Mouse (Mus musculus) midbrain, embryonic 16.5 days (tissue): ENCODE measurements around the gene Trim43c. TPM values are rescaled to one million over a fixed set of nuclear protein-coding genes. Genes with fewer than 3 reads are reported as not detected.
"Not testable (repeated sequence)": the region's sequence is repeated elsewhere in the genome, so short reads cannot be mapped to it uniquely, and the experiment has no call there.

Experiments
- ATAC-seq: fragments of 200-750 bp; cut with Nextera tagmentation; 2 replicates; pipeline ENCODE4 v1.8.0; 2017; ENCODE audit warnings: moderate TSS enrichment
- H3K27ac ChIP-seq: fragments of 300-500 bp; sonication (generic); 2 replicates; pipeline ENCODE4 v1.5.1; 2014; ENCODE audit warnings: mild to moderate bottlenecking, low read length, mixed read lengths
- H3K27me3 ChIP-seq: fragments of 300-500 bp; sonication (generic); 2 replicates; pipeline ENCODE4 v1.6.1; 2014; ENCODE audit warnings: low read depth, low read length, mixed read lengths; ENCODE audit not compliant: control insufficient read depth, insufficient read depth
- H3K36me3 ChIP-seq: fragments of 300-500 bp; sonication (generic); 2 replicates; pipeline ENCODE4 v1.6.1; 2014; ENCODE audit warnings: mild to moderate bottlenecking, low read length, moderate library complexity, mixed read lengths; ENCODE audit not compliant: control insufficient read depth, insufficient read depth
- H3K4me1 ChIP-seq: fragments of 300-500 bp; sonication (generic); 2 replicates; pipeline ENCODE4 v1.6.1; 2014; ENCODE audit warnings: mild to moderate bottlenecking, low read length, mixed read lengths; ENCODE audit not compliant: control insufficient read depth, insufficient read depth
- H3K4me2 ChIP-seq: fragments of 300-500 bp; sonication (generic); 2 replicates; pipeline ENCODE4 v1.6.1; 2014; ENCODE audit warnings: mild to moderate bottlenecking, low read length, mixed read lengths
- H3K4me3 ChIP-seq: fragments of 300-500 bp; sonication (generic); 2 replicates; pipeline ENCODE4 v1.5.1; 2014; ENCODE audit warnings: low read depth, mild to moderate bottlenecking, low read length, moderate library complexity, mixed read lengths
- H3K9ac ChIP-seq: fragments of 300-500 bp; sonication (generic); 2 replicates; pipeline ENCODE4 v1.6.1; 2014; ENCODE audit warnings: low read depth, low read length, mixed read lengths
- H3K9me3 ChIP-seq: fragments of 300-500 bp; sonication (generic); replicated peaks from 2 replicates; pipeline ENCODE4 v1.6.1; 2014; ENCODE audit warnings: mild to moderate bottlenecking, low read length, mixed read lengths; ENCODE audit not compliant: control insufficient read depth, poor library complexity, severe bottlenecking
- WGBS: fragments of 180-500 bp; shearing (Covaris S2); extraction: QIAGEN DNeasy Blood & Tissue Kit; methylation state at CpG from one replicate; pipeline ENCODE4 v1.1.7; 2014; 5-methylcytosine and 5-hydroxymethylcytosine counted together
- polyA plus RNA-seq: library from polyadenylated mRNA; unstranded; fragments of >200 nt; fragmentation: Nextera tagmentation; extraction: Ambion mirVana; gene quantifications from 2 replicates; pipeline ENCODE4 v1.2.1, GENCODE M21; 2015

Gene Trim43c
- polyA plus RNA-seq = not detected in 2 replicates

- WGBS = 79% methylated on average over 2 of the region's 2 CpGs
- not testable (repeated sequence) for H3K4me2 ChIP-seq, H3K4me1 ChIP-seq, H3K36me3 ChIP-seq, H3K27me3 ChIP-seq, H3K4me3 ChIP-seq, H3K9ac ChIP-seq, ATAC-seq, H3K9me3 ChIP-seq, H3K27ac ChIP-seq
Observed at GRCm38 (mm10) chr9:88838864-88839263, at the start of gene Trim43c. TSS of gene Trim43c (plus strand) at chr9:88839164.

- not testable (repeated sequence) for H3K9me3 ChIP-seq, H3K27me3 ChIP-seq, H3K4me1 ChIP-seq, H3K36me3 ChIP-seq, H3K9ac ChIP-seq, ATAC-seq, H3K4me2 ChIP-seq, H3K27ac ChIP-seq, H3K4me3 ChIP-seq
- 83% methylated on average over 7 of the region's 7 CpGs for WGBS
Observed at GRCm38 (mm10) chr9:88853072-88853471, 14.1 kb downstream of the Trim43c start.

- not testable (repeated sequence) for H3K27ac ChIP-seq, H3K36me3 ChIP-seq, H3K9me3 ChIP-seq, H3K4me1 ChIP-seq, H3K27me3 ChIP-seq
- H3K4me3 ChIP-seq = peak overlapping the region; percentile 47
- H3K4me2 ChIP-seq = peak overlapping the region; percentile 75
- ATAC-seq = peak; percentile 99
- 2% methylated on average over 47 of the region's 52 CpGs for WGBS
- peak overlapping the region; percentile 55 for H3K9ac ChIP-seq
Observed at GRCm38 (mm10) chr9:88858566-88859492, 19.9 kb downstream of the Trim43c start.

Other genes starting within 250 kb of the Trim43c start
- gene Mthfsl, start 118.9 kb upstream of the Trim43c start, polyA plus RNA-seq = 33.0 and 37.9 TPM in 2 replicates
- 0.32 TPM in 1 of 2 replicates, not detected in the other for gene Bcl2a1d, start 107.2 kb upstream of the Trim43c start, polyA plus RNA-seq
- gene Bcl2a1a, start 117.7 kb downstream of the Trim43c start, polyA plus RNA-seq = not detected in 2 replicates